8 mouse cellular contexts compared by ENCODE assay signal in the genomic region with DNA sequence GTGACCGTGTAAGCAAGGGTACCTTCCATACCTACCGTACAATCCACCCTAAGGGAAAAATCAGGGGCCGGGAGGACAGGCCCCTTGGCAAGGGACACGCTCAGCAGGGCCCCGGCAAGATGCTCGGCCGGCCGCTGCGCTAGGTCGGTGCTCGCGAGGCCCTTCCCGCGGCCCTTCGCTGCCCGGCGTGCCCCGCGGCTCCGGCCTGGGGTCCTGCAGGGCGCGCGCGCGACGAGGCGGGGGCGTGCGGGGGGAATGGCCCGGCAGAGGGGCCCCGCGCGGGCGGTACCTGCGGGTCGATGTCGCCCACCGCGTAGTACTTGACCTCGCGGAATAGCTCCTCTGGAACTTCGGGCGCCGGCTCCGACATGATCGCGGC. TPM values are rescaled to one million over a fixed set of nuclear protein-coding genes. Genes with fewer than 3 reads are reported as not detected.
DNase-seq lines count a peak whose midpoint lies in the region.

No protein-coding gene starts in this region.

- peaks cover 39% of the 10 kb centered on the region for H3K36me3 ChIP-seq in hindbrain, embryonic 10.5 days

- H3K4me1 ChIP-seq in hindbrain, embryonic 10.5 days (replicated peaks), result peaks cover 24% of the 10 kb centered on the region

- peak; percentile 93 for DNase-seq in Muller cell, postnatal 12 days (ENCODE audit: inconsistent ontology term)
- peak; percentile 77 for DNase-seq in brain, adult 2 months (ENCODE audit: low read depth, low spot score)
- DNase-seq in frontal cortex, postnatal 10 days (ENCODE audit: low spot score in 2 of 2), result peak; percentile 63 to 80
- peak; percentile 83 for DNase-seq in hindbrain, embryonic 10.5 days (ENCODE audit: low spot score)
- peak; percentile 73 to 87 for DNase-seq in layer of hippocampus, postnatal 10 days (ENCODE audit: low spot score in 2 of 2)
- DNase-seq in lung, postnatal 25 days (ENCODE audit: low spot score), result peak; percentile 79
- DNase-seq in retina, postnatal 7 days (ENCODE audit: low read depth, low spot score), result peak; percentile 75
- DNase-seq in spleen, postnatal 4 days (ENCODE audit: low spot score in 2 of 2), result no peak

- no peaks in the 10 kb centered on the region for H3K9me3 ChIP-seq in hindbrain, embryonic 10.5 days

- WGBS in hindbrain, embryonic 10.5 days, result under 1% methylated on average over 47 of the region's 47 CpGs

- peak overlapping the region; percentile 79 for H3K4me3 ChIP-seq in hindbrain, embryonic 10.5 days

- no peaks in the 10 kb centered on the region for H3K27me3 ChIP-seq in hindbrain, embryonic 10.5 days (ENCODE audit: insufficient read depth, poor library complexity, severe bottlenecking)

- peak overlapping the region; percentile 95 for H3K27ac ChIP-seq in hindbrain, embryonic 10.5 days

RNA-seq across cellular contexts. Expression of a gene that starts 0.6 kb away (rescaled TPM):
- 48.7 and 55.6 TPM in 2 replicates for polyA plus RNA-seq in hindbrain, embryonic 10.5 days (2016; fragmentation: Nextera tagmentation; extraction: Ambion mirVana)
- 10 to 100 TPM; 40.9 to 47.9 TPM for total RNA-seq in layer of hippocampus, postnatal 10 days (2021)

RNA-seq across cellular contexts. Expression of a gene that starts 51.0 kb away (rescaled TPM):
- 0.07 TPM in 1 of 2 replicates, not detected in the other for polyA plus RNA-seq in hindbrain, embryonic 10.5 days (2016; fragmentation: Nextera tagmentation; extraction: Ambion mirVana)
- 1 to 10 TPM; 7.3 to 7.8 TPM for total RNA-seq in layer of hippocampus, postnatal 10 days (2021)

Comparison
In these comparisons a context has a peak if more than half of its experiments do, and no peak if none do; other contexts are left out.
1. DNase-seq: peak in Muller cell, postnatal 12 days (single experiment), brain, adult 2 months (single experiment), frontal cortex, postnatal 10 days (2 of 2), hindbrain, embryonic 10.5 days (single experiment), layer of hippocampus, postnatal 10 days (2 of 2), lung, postnatal 25 days (single experiment) and retina, postnatal 7 days (single experiment); none in spleen, postnatal 4 days (0 of 2).